ENCODE assay signal across 12 mouse cellular contexts in the genomic region with DNA sequence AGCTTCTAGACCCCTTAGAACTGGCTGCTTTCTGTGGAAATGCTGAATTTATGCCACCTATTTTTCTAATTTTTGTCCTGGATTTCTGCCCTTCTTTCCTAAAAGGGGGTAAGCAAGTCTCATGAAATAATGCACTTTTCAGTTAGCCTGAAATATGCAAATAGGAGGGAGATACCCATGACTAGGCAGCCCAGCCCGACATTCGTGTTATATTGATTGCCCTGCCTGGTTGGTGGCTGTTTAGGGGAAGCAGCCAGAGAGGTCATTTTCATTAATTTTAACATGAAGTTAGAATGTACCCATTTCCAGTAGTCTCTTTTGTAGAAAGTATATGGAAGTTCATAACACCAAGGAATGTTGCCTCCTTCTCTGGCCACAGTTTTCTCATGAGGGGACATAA.
"Had no signal": no experiment of that assay in that cellular context is flagged by ENCODE, and none has a peak within 500 bp of the region (broad histone marks: within the 10 kb centered on the region; RNA-seq: fewer than 3 reads in every experiment).

No protein-coding gene starts in this region.

- H3K4me3 ChIP-seq: intestine, embryonic 15.5 days; limb, embryonic 10.5 days; liver, embryonic 15.5 days; midbrain, embryonic 10.5 days; myocyte; neural tube, embryonic 15.5 days had no signal

- H3K4me1 ChIP-seq: intestine, embryonic 15.5 days; limb, embryonic 10.5 days had no signal

- DNase-seq: kidney, adult 18-20 months; kidney, postnatal 25 days; lung, adult 2 months; lung, postnatal 4 days; midbrain, embryonic 14.5 days; thymus, postnatal 36 days had no signal

- H3K27ac ChIP-seq: intestine, embryonic 15.5 days; limb, embryonic 10.5 days; liver, embryonic 15.5 days; midbrain, embryonic 10.5 days; neural tube, embryonic 15.5 days had no signal

- H3K27me3 ChIP-seq: intestine, embryonic 15.5 days; liver, embryonic 15.5 days; neural tube, embryonic 15.5 days had no signal
